Mouse (Mus musculus) leukemia stem cell, adult 10-12 weeks (primary cell): ENCODE data around the gene Zdbf2. TPM values are rescaled to one million over a fixed set of nuclear protein-coding genes. Genes with fewer than 3 reads are reported as not detected.

Source experiments
- polyA plus RNA-seq: library from polyadenylated mRNA; stranded (reverse); fragments of >175 nt; gene quantifications from 2 replicates; pipeline ENCODE4 v1.2.3, GENCODE M21; 2012; ENCODE audit warnings: low replicate concordance

The Zdbf2 gene
- not detected in 2 replicates for polyA plus RNA-seq

GRCm38 (mm10) chr1:63272741-63273338 lies at the start of gene Zdbf2:
Gene Zdbf2, plus strand, starts transcription at chr1:63273265.

Other genes with a start within 250 kb of the Zdbf2 start
- 4.9 and 5.7 TPM in 2 replicates for gene Ino80d, start 158.6 kb upstream of the Zdbf2 start, polyA plus RNA-seq
- gene Eef1b2, start 96.4 kb upstream of the Zdbf2 start, polyA plus RNA-seq: 26.3 and 375 TPM in 2 replicates
- 7.0 and 47.8 TPM in 2 replicates for gene Ndufs1, start 96.4 kb upstream of the Zdbf2 start, polyA plus RNA-seq
- not detected in 2 replicates for gene Gpr1, start 58.7 kb upstream of the Zdbf2 start, polyA plus RNA-seq
- 2.0 and 4.3 TPM in 2 replicates for gene Adam23, start 172.6 kb downstream of the Zdbf2 start, polyA plus RNA-seq